Mouse (Mus musculus): ENCODE results near the gene Dock3. TPM values are rescaled to one million over a fixed set of nuclear protein-coding genes. Genes with fewer than 3 reads are reported as not detected.

The Dock3 gene
- 10.2 and 11.5 TPM in 2 replicates for polyA plus RNA-seq (2012; rRNA removed)

DNA sequence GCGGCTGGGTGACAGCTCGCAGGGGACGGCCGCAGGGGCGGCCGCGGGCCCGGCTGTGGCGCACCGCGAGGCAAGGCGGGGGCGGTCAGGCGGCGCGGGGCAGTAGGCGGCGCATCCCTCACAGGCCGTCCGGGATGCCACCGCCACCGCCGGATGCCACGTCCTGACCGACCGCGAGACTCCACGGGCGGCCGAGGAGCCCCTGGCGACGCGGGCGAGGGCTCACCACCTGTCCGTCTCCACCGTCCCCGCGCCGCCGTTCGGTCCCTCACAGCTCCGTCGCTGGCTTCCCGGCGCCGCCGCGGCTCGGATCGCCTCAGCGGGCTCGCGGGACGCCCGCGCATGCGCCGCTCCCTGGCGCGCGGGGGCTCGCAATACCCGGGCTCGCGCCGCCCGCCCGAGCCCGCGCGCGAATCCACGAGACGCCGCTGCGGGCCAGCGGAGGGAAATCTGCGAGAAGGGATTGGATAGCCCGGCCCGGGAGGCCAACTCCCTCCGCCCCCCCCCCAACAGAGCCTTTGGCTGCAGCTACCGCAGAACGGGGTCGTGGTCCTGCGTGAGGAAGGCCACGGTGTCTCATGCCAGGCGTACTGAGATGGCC is at the start of gene Dock3:
Dock3 (minus strand) TSS at position 371 of the 601 bp plus-strand sequence.

DNA sequence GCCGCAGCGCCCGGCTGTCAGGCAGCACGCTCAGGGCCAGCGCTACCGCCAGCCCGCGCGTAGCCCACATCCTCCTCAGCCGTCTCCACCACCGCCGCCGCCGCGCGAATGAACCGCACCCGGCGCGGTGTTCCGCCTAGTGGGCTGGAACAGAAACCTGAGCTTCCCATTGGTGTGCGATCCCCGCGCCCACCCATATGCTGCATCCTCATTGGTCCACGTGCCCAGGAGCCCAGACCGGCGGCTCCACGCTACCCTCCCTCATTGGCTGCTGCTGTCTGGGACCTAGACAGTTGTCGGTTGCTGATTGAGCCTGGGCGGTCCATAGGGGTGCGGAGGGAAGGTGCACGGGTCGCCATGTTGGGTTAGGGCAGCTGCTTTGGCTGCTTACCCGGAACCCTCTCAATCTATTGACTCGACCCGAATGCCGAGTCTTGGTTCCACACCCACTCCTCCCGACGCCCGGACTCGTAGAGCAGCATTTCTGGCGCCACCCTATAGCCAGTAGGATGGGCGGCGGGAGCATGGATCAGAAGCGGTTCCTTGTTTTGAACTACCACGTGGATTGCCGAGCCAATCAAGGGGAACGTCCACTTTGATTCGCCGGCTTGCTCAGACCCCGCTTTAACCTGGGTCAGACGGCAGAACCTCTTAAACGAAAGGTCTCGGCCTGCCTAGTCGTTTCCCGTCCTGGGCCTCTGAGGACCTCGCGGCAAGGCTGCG is 339.7 kb downstream of the Dock3 start, which contains the start of gene Manf:
Manf (minus strand) TSS at position 151 of the 723 bp plus-strand sequence.

DNA sequence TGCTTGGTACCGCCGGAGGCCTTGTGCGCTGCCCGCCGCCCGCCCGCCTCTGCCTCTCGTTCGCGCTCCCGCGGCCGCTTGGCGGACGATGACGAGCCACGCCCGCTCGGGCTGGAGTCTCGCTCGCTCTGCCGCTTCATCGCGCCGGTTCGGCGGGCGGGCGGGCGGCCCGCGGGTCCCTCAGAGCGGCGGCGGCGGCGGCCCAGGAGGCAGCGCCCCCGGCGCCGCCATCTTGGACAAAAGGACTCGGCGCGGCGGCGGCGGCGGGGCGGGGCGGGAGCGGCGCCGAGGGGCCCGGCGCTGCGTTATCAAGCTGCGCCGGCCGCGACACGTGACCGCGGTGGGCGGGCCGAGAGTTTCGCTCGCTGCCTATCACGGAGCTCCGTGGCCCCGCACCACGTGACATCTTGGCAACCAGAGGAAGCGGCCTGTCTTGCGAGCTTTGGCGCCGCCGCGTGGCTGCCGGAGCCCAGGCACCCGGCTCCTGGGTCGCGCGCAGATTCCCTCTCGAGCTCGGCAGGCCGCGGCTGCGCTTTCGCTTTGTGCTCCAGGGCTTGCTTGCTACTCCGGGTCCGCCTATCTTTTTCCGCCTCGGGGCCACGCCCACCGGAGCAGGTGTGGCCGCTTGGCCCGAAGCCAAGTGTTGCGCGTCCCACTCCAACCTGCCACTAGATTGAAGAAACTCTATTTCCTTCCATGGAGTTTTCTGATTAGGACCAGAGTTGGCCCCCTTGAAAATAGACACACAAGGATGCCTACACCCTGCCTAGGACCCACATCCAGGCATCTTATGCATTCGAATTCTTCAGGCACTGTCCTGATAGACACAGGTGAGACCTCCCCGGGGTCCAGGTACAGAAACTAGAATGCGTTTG is 344.6 kb downstream of the Dock3 start, which contains the start of gene Rbm15b:
Rbm15b (minus strand) TSS at position 601 of the 875 bp plus-strand sequence.

Other genes starting within 250 kb of the Dock3 start
- gene Mapkapk3, start 58.0 kb upstream of the Dock3 start, polyA plus RNA-seq (2012; rRNA removed), result 3.1 and 4.4 TPM in 2 replicates
- 4.9 and 6.1 TPM in 2 replicates for gene Cish, start 64.1 kb upstream of the Dock3 start, polyA plus RNA-seq (2012; rRNA removed)
- gene Hemk1, start 106.4 kb upstream of the Dock3 start, polyA plus RNA-seq (2012; rRNA removed), result 20.2 and 25.9 TPM in 2 replicates
- gene 6430571L13Rik, start 108.7 kb upstream of the Dock3 start, polyA plus RNA-seq (2012; rRNA removed), result 1.6 and 2.2 TPM in 2 replicates
- gene Cacna2d2, start 167.7 kb upstream of the Dock3 start, polyA plus RNA-seq (2012; rRNA removed), result 27.9 and 45.8 TPM in 2 replicates

Measured in central nervous system, embryonic 11.5 days (tissue).